Mouse (Mus musculus) CH12.LX (cell line): ENCODE measurements around the gene Ociad2. TPM values are rescaled to one million over a fixed set of nuclear protein-coding genes. Genes with fewer than 3 reads are reported as not detected.

Experiments used
- DNase-seq: peaks from one replicate; pipeline ENCODE4 v3.0.0-alpha.2; 2013; ENCODE audit errors: extremely low read depth
- H3K27ac ChIP-seq: 2 replicates; pipeline ENCODE4 v1.5.1; 2012; ENCODE audit warnings: low read depth, mild to moderate bottlenecking, control low read depth, moderate library complexity; ENCODE audit not compliant: insufficient read depth
- H3K27me3 ChIP-seq: replicated peaks from 2 replicates; pipeline ENCODE3; 2012; ENCODE audit warnings: inconsistent platforms
- H3K36me3 ChIP-seq, 2 experiments: replicated peaks in 1 of 2; 2 replicates each; pipeline versions ENCODE3 to v1.6.1; 2012; ENCODE audit warnings: inconsistent platforms in 1 of 2, low read length in 1 of 2, mild to moderate bottlenecking in 1 of 2, mixed read lengths in 1 of 2, moderate library complexity in 1 of 2; ENCODE audit not compliant: control insufficient read depth in 1 of 2, insufficient read depth in 1 of 2
- H3K4me1 ChIP-seq, 2 experiments: 2 replicates each; pipeline ENCODE4 v1.6.1; 2012; ENCODE audit warnings: inconsistent platforms in 1 of 2, moderate library complexity in 1 of 2; ENCODE audit not compliant: insufficient read depth in 2 of 2, control insufficient read depth in 1 of 2
- H3K4me2 ChIP-seq: 2 replicates; pipeline ENCODE4 v1.6.1; 2012; ENCODE audit warnings: low read depth, mild to moderate bottlenecking, control low read depth; ENCODE audit not compliant: poor library complexity, insufficient read depth, severe bottlenecking
- H3K4me3 ChIP-seq, 3 experiments: fragments of 150-350 bp in 1 of 3; sonication (generic) in 1 of 3; replicated peaks in 1 of 3; 2 replicates each; pipeline versions ENCODE3 to v1.5.1; 2011 to 2012; ENCODE audit warnings: low read depth in 2 of 3, low read length in 2 of 3, mild to moderate bottlenecking in 2 of 3, moderate library complexity in 2 of 3, control low read depth in 1 of 3, improper control_type of control experiment in 1 of 3, inconsistent platforms in 1 of 3, mixed read lengths in 1 of 3; ENCODE audit not compliant: poor library complexity in 1 of 3
- H3K79me2 ChIP-seq: replicated peaks from 2 replicates; pipeline ENCODE4 v1.6.1; 2012; ENCODE audit warnings: mild to moderate bottlenecking, moderate library complexity; ENCODE audit not compliant: control insufficient read depth, poor library complexity, insufficient read depth, severe bottlenecking; ENCODE audit errors: extremely low read depth
- H3K9ac ChIP-seq: 2 replicates; pipeline ENCODE4 v1.6.1; 2012; ENCODE audit warnings: low read depth, mild to moderate bottlenecking, control low read depth, moderate library complexity; ENCODE audit not compliant: insufficient read depth
- H3K9me3 ChIP-seq: replicated peaks from 2 replicates; pipeline ENCODE3; 2012; ENCODE audit warnings: low read length, inconsistent platforms, mixed read lengths
- BHLHE40 ChIP-seq: IDR thresholded peaks from 2 replicates; pipeline ENCODE4 v1.6.1; 2011; ENCODE audit warnings: mild to moderate bottlenecking, low read depth, low read length, improper control_type of control experiment
- CHD2 ChIP-seq: IDR thresholded peaks from 2 replicates; pipeline ENCODE4 v1.6.1; 2011; ENCODE audit warnings: low read length, improper control_type of control experiment
- CTCF ChIP-seq, 2 experiments: IDR thresholded peaks in 1 of 2; conservative IDR thresholded peaks in 1 of 2; 2 replicates each; pipeline ENCODE4 v1.5.1; 2011 to 2012; ENCODE audit warnings: low read depth in 2 of 2, low read length in 2 of 2, improper control_type of control experiment in 1 of 2, inconsistent platforms in 1 of 2, mild to moderate bottlenecking in 1 of 2, moderate library complexity in 1 of 2
- E2F4 ChIP-seq: IDR thresholded peaks from 2 replicates; pipeline ENCODE4 v1.6.1; 2011; ENCODE audit warnings: low read depth, low read length, improper control_type of control experiment; ENCODE audit not compliant: insufficient replicate concordance
- ELF1 ChIP-seq: IDR thresholded peaks from 2 replicates; pipeline ENCODE4 v1.6.1; 2014; ENCODE audit warnings: low read depth, mild to moderate bottlenecking, inconsistent platforms, low read length, improper control_type of control experiment
- ETS1 ChIP-seq: conservative IDR thresholded peaks from 2 replicates; pipeline ENCODE4 v1.6.1; 2012; ENCODE audit warnings: low read depth, mild to moderate bottlenecking, inconsistent platforms, low read length, improper control_type of control experiment, moderate library complexity
- IRF4 ChIP-seq: IDR thresholded peaks from 2 replicates; pipeline ENCODE4 v1.6.1; 2014; ENCODE audit warnings: low read depth, mild to moderate bottlenecking, inconsistent platforms, low read length, improper control_type of control experiment
- JUND ChIP-seq: conservative IDR thresholded peaks from 2 replicates; pipeline ENCODE4 v1.6.1; 2011; ENCODE audit warnings: low read depth, low read length, improper control_type of control experiment
- KAT2A ChIP-seq: IDR thresholded peaks from 2 replicates; pipeline ENCODE4 v1.6.1; 2012; ENCODE audit warnings: low read length, improper control_type of control experiment, inconsistent platforms; ENCODE audit not compliant: insufficient replicate concordance
- MAFK ChIP-seq: IDR thresholded peaks from 2 replicates; pipeline ENCODE4 v1.6.1; 2011; ENCODE audit warnings: low read length, improper control_type of control experiment; ENCODE audit not compliant: insufficient replicate concordance
- MAZ ChIP-seq: IDR thresholded peaks from 2 replicates; pipeline ENCODE4 v1.6.1; 2012; ENCODE audit warnings: low read depth, mild to moderate bottlenecking, inconsistent platforms, low read length, improper control_type of control experiment, moderate library complexity
- MEF2A ChIP-seq: IDR thresholded peaks from 2 replicates; pipeline ENCODE4 v1.6.1; 2014; ENCODE audit warnings: low read depth, mild to moderate bottlenecking, inconsistent platforms, low read length, improper control_type of control experiment, borderline replicate concordance
- MXI1 ChIP-seq: IDR thresholded peaks from 2 replicates; pipeline ENCODE4 v1.6.1; 2011; ENCODE audit warnings: mild to moderate bottlenecking, low read depth, low read length, improper control_type of control experiment
- MYC ChIP-seq: IDR thresholded peaks from 2 replicates; pipeline ENCODE4 v1.6.1; 2011; ENCODE audit warnings: low read depth, mild to moderate bottlenecking, improper control_type of control experiment, low read length
- NELFE ChIP-seq: IDR thresholded peaks from 2 replicates; pipeline ENCODE4 v1.6.1; 2011; ENCODE audit warnings: low read depth, low read length, improper control_type of control experiment
- PAX5 ChIP-seq: IDR thresholded peaks from 2 replicates; pipeline ENCODE4 v1.6.1; 2012; ENCODE audit warnings: low read length, inconsistent platforms, mixed read lengths
- POLR2AphosphoS2 ChIP-seq: IDR thresholded peaks from 2 replicates; pipeline ENCODE4 v1.6.1; 2011; ENCODE audit warnings: low read depth, low read length, improper control_type of control experiment
- RAD21 ChIP-seq: IDR thresholded peaks from 2 replicates; pipeline ENCODE4 v1.6.1; 2011; ENCODE audit warnings: low read depth, mild to moderate bottlenecking, low read length, improper control_type of control experiment, moderate library complexity
- RCOR1 ChIP-seq: conservative IDR thresholded peaks from 2 replicates; pipeline ENCODE4 v1.6.1; 2012; ENCODE audit warnings: low read depth, mild to moderate bottlenecking, inconsistent platforms, low read length, improper control_type of control experiment
- SIN3A ChIP-seq: IDR thresholded peaks from 2 replicates; pipeline ENCODE4 v1.6.1; 2012; ENCODE audit warnings: low read length, improper control_type of control experiment, inconsistent platforms
- TBP ChIP-seq: conservative IDR thresholded peaks from 2 replicates; pipeline ENCODE4 v1.6.1; 2011; ENCODE audit warnings: low read depth, low read length, improper control_type of control experiment
- USF1 ChIP-seq: IDR thresholded peaks from 2 replicates; pipeline ENCODE4 v1.6.1; 2014; ENCODE audit warnings: low read depth, mild to moderate bottlenecking, inconsistent platforms, low read length, improper control_type of control experiment
- USF2 ChIP-seq: conservative IDR thresholded peaks from 2 replicates; pipeline ENCODE4 v1.6.1; 2011; ENCODE audit warnings: low read depth, low read length, improper control_type of control experiment
- ZKSCAN1 ChIP-seq: IDR thresholded peaks from 2 replicates; pipeline ENCODE4 v1.6.1; 2012; ENCODE audit warnings: low read depth, inconsistent platforms, low read length, improper control_type of control experiment, borderline replicate concordance
- ZMIZ1 ChIP-seq: IDR thresholded peaks from 2 replicates; pipeline ENCODE4 v1.6.1; 2012; ENCODE audit warnings: low read depth, mild to moderate bottlenecking, inconsistent platforms, low read length, improper control_type of control experiment
- dilution Hi-C: fragments of 300-500 bp; cut with MboI; formaldehyde crosslinking; loops from 2 replicates; pipeline ENCODE4 v1.14.3; 2020; ENCODE audit warnings: low sequenced_read_pairs; ENCODE audit not compliant: extremely low pct_unique_long_range_greater_than_20kb, extremely low pct_ligation_motif_present
- in situ Hi-C: fragments of 300-500 bp; cut with MboI; formaldehyde crosslinking; loops from 3 replicates; pipeline ENCODE4 v1.14.3; 2019; ENCODE audit warnings: low sequenced_read_pairs, low pct_ligation_motif_present, low pct_unique_long_range_greater_than_20kb, mixed read lengths
- polyA plus RNA-seq: library from polyadenylated mRNA; unstranded; fragments of >175 nt; gene quantifications from 2 replicates; pipeline ENCODE4 v1.2.1, GENCODE M21; 2012; ENCODE audit warnings: low read depth; ENCODE audit not compliant: insufficient read length
- total RNA-seq, 2 experiments: library from RNA; depleted of rRNA; stranded (reverse); fragments of 300-350 nt in 1 of 2; fragments of >200 nt in 1 of 2; gene quantifications; 2 replicates each; pipeline ENCODE4 v1.2.3; 2012 to 2014

Gene Ociad2
- total and polyA plus RNA-seq, 3 experiments = 2.3 to 5.3 (median 4.4) TPM

- TF ChIP-seq CTCF (conservative IDR thresholded peaks at IDR 0.05 in 1 of 2, IDR thresholded peaks at IDR 0.05 in 1 of 2; ENCODE audit: low read depth in 2 of 2, low read length in 2 of 2) = peak in 1 of 2 experiments; percentile 15; a peak in 1 of 4 replicates
- TF ChIP-seq ZKSCAN1 = no peak
- no peak for TF ChIP-seq MAFK
- no peak for TF ChIP-seq MXI1
- TF ChIP-seq ETS1 = 0 out of 2 replicates have a peak, but pooled peaks have one; percentile 28
- TF ChIP-seq RCOR1 = no peak
- TF ChIP-seq KAT2A = 0 out of 2 replicates have a peak, but pooled peaks have one; percentile 28
- no peak for TF ChIP-seq SIN3A
- no peak for TF ChIP-seq POLR2AphosphoS2
- TF ChIP-seq TBP = no peak
- peak; percentile 36; the same call in 1 of the 2 replicates for TF ChIP-seq MEF2A
- no peak for TF ChIP-seq USF2
- no peak for TF ChIP-seq PAX5
- TF ChIP-seq MYC = no peak
- TF ChIP-seq IRF4 = no peak
- no peak for TF ChIP-seq ELF1
- TF ChIP-seq USF1 = no peak
- TF ChIP-seq BHLHE40 = no peak
- no peak for TF ChIP-seq NELFE
- no peak; the same call in 1 of the 2 replicates for TF ChIP-seq RAD21
- TF ChIP-seq ZMIZ1 = no peak
- no peak for TF ChIP-seq CHD2
- Histone ChIP-seq H3K79me2 (no peaks in the 10 kb centered on the region), H3K4me3 (peak overlapping the region in 1 of 3 experiments; percentile 18), H3K9ac (no peak overlapping the region), H3K4me1 (peaks cover 12 to 55% of the 10 kb centered on the region in 2 experiments), H3K27me3 (no peaks in the 10 kb centered on the region), H3K36me3 (no peaks in the 10 kb centered on the region), H3K9me3 (no peaks in the 10 kb centered on the region), H3K4me2 (peak overlapping the region; percentile 29), H3K27ac (no peak overlapping the region; the same call in 1 of the 2 replicates)
- DNase-seq = peak; percentile 76
- dilution Hi-C loops (no loop called here), in situ Hi-C loops (no loop called here)
Measured at GRCm38 (mm10) chr5:73368845-73369447, 28.1 kb upstream of the Ociad2 start.

DNA sequence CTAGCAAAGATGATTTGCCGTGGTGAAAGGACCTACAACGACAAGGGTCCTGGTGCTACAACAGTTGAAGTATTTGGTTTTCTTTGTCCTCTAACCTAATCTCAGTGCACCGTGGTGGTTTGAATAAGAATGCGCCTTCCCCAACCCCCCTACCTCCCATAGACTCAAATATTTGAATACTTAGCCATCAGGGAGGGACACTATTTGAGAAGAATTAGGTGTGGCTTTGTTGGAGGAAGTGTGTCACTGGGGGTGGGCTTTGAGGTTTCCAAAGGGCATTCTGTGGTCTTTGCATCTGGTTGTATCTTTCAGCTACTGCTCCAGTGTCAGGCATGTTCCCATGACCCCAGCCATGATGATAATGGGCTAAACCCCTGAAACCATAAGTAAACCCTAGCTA lies 27.1 kb upstream of the Ociad2 start:
- Histone ChIP-seq H3K9ac (no peak overlapping the region), H3K27me3 (no peaks in the 10 kb centered on the region), H3K4me2 (no peak overlapping the region), H3K36me3 (no peaks in the 10 kb centered on the region)
- dilution Hi-C loops = no loop called here
- TF ChIP-seq ZMIZ1 (no peak), MXI1 (no peak), E2F4 (no peak), MAZ (no peak), BHLHE40 (no peak), POLR2AphosphoS2 (no peak), USF2 (no peak), JUND (no peak), CTCF (conservative IDR thresholded peaks at IDR 0.05 in 1 of 2, IDR thresholded peaks at IDR 0.05 in 1 of 2; ENCODE audit: low read depth in 2 of 2, low read length in 2 of 2) (no peak)
- TF ChIP-seq, all 38 proteins: peak for 0
- no peak overlapping the region for H3K4me3 ChIP-seq
- in situ Hi-C loops = no loop called here
- peak overlapping the region; percentile 53; the same call in 1 of the 2 replicates for H3K27ac ChIP-seq
- peaks cover 12 to 48% of the 10 kb centered on the region in 2 experiments for H3K4me1 ChIP-seq
- no peaks in the 10 kb centered on the region for H3K79me2 ChIP-seq
- no peaks in the 10 kb centered on the region for H3K9me3 ChIP-seq
- peak; percentile 68 for DNase-seq
